Mouse (Mus musculus) limb, embryonic 15.5 days (tissue): Measurements from ENCODE around the gene Cd53. TPM values are rescaled to one million over a fixed set of nuclear protein-coding genes. Genes with fewer than 3 reads are reported as not detected.

Experiments used
- ATAC-seq: fragments of 200-750 bp; cut with Nextera tagmentation; 2 replicates; pipeline ENCODE4 v1.8.0; 2017; ENCODE audit warnings: low read depth, moderate TSS enrichment; ENCODE audit not compliant: insufficient number of reproducible peaks, low FRiP score, low TSS enrichment
- H3K27ac ChIP-seq: fragments of 300-500 bp; sonication (generic); 2 replicates; pipeline ENCODE4 v1.5.1; 2015; ENCODE audit warnings: moderate library complexity, mild to moderate bottlenecking, inconsistent platforms
- H3K27me3 ChIP-seq: fragments of 300-500 bp; sonication (generic); 2 replicates; pipeline ENCODE4 v1.6.1; 2015; ENCODE audit warnings: inconsistent platforms
- H3K36me3 ChIP-seq: fragments of 300-500 bp; sonication (generic); 2 replicates; pipeline ENCODE4 v1.6.1; 2015; ENCODE audit warnings: inconsistent platforms
- H3K4me1 ChIP-seq: fragments of 300-500 bp; sonication (generic); 2 replicates; pipeline ENCODE4 v1.6.1; 2015; ENCODE audit warnings: inconsistent platforms
- H3K4me2 ChIP-seq: fragments of 300-500 bp; sonication (generic); 2 replicates; pipeline ENCODE4 v1.6.1; 2015; ENCODE audit warnings: mild to moderate bottlenecking, inconsistent platforms
- H3K4me3 ChIP-seq: fragments of 300-500 bp; sonication (generic); 2 replicates; pipeline ENCODE4 v1.5.1; 2015; ENCODE audit warnings: mild to moderate bottlenecking, inconsistent platforms
- H3K9ac ChIP-seq: fragments of 300-500 bp; sonication (generic); 2 replicates; pipeline ENCODE4 v1.6.1; 2015; ENCODE audit warnings: inconsistent platforms
- H3K9me3 ChIP-seq: fragments of 300-500 bp; sonication (generic); 2 replicates; pipeline ENCODE4 v1.6.1; 2016; ENCODE audit warnings: inconsistent platforms
- WGBS: fragments of 180-500 bp; shearing (Covaris S2); methylation state at CpG from one replicate; pipeline ENCODE4 v1.1.7; 2015; 5-methylcytosine and 5-hydroxymethylcytosine counted together
- polyA plus RNA-seq: library from polyadenylated mRNA; unstranded; fragments of >200 nt; fragmentation: Nextera tagmentation; extraction: Ambion mirVana; gene quantifications from 2 replicates; pipeline ENCODE4 v1.2.1, GENCODE M21; 2015

The Cd53 gene
- polyA plus RNA-seq, result 14.7 and 15.9 TPM in 2 replicates

DNA sequence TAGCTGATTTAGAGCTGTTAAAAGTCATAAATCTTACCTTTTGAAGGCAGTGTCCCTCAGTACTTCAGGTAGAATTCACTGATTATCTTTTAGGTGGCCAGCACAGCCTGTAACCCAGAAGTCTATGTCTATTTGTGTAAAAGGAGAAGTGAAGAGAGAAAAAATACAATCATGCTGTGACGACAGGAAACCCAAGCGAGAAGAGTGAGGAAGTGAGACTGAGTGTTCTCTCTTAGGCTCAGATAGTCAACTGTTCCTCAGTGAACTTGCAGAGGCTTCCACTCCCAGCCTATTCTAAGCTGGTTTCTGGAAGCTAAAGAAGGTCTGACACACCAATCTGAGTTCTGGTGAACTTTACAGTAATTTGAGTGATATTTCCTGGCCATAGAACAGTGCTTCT is at the start of gene Cd53:
Cd53 (minus strand) TSS at position 220 of the 400 bp plus-strand sequence.
- no peak for ATAC-seq
- H3K36me3 ChIP-seq, result no peaks in the 10 kb centered on the region
- H3K9me3 ChIP-seq, result no peaks in the 10 kb centered on the region
- no peak within 1 kb of the TSS for H3K9ac ChIP-seq
- H3K4me3 ChIP-seq, result no peak within 1 kb of the TSS
- no peak within 1 kb of the TSS for H3K27ac ChIP-seq
- 78% methylated on average over 2 of the region's 2 CpGs for WGBS
- no peaks in the 10 kb centered on the region for H3K27me3 ChIP-seq
- no peak within 1 kb of the TSS for H3K4me2 ChIP-seq
- no peaks in the 10 kb centered on the region for H3K4me1 ChIP-seq

DNA sequence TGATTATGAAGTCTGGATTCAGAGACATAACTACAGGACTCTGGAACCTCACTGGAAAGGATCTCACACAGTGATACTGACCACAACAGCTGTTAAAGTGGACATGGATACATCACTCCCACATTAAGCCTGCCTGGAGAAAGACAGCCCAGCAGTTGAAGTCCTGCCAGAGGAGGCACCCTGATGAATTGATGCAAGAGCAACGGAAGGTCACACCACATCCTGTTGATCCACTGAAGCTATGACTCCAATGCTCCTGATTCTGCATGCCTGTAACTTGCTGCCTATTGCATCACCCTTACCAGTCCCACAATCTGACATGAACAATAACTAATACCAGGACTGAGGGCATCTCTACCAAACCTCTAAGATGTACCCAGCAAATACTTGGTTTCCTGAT is 42.2 kb upstream of the Cd53 start:
- H3K9ac ChIP-seq, result no peak overlapping the region
- no peak overlapping the region for H3K27ac ChIP-seq
- no peaks in the 10 kb centered on the region for H3K9me3 ChIP-seq
- WGBS, result 71% methylated on average over 1 of the region's 1 CpGs
- no peaks in the 10 kb centered on the region for H3K4me1 ChIP-seq
- H3K4me3 ChIP-seq, result no peak overlapping the region
- no peaks in the 10 kb centered on the region for H3K36me3 ChIP-seq
- H3K4me2 ChIP-seq, result no peak overlapping the region
- H3K27me3 ChIP-seq, result no peaks in the 10 kb centered on the region
- ATAC-seq, result no peak

DNA sequence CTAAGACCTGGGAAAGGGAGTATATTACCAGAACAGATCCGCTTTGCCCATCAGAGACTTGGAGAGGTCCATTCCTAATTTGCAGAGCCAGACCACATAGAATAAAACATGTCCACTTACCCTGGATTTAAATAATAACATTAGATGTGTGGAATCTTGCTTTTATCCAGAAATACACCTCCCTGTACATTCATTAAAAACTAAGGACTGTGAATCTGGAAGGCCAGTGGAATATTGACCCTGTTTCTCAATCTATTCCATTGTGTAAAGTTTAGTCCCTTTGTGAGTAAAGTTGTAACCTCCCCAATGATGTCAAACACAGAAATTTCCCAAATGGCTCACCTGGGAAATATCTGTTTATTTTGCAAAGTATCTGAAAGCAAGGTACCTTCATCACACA is 36.2 kb upstream of the Cd53 start, which contains the start of gene Olfr266:
Olfr266 (minus strand) TSS at position 101 of the 400 bp plus-strand sequence.
- no peak for ATAC-seq
- no peaks in the 10 kb centered on the region for H3K4me1 ChIP-seq
- H3K4me2 ChIP-seq, result no peak within 1 kb of the TSS
- no peak within 1 kb of the TSS for H3K27ac ChIP-seq
- H3K9ac ChIP-seq, result no peak within 1 kb of the TSS
- WGBS, result 88% methylated on average over 1 of the region's 1 CpGs
- no peaks in the 10 kb centered on the region for H3K9me3 ChIP-seq
- H3K4me3 ChIP-seq, result no peak within 1 kb of the TSS
- no peaks in the 10 kb centered on the region for H3K36me3 ChIP-seq
- no peaks in the 10 kb centered on the region for H3K27me3 ChIP-seq

DNA sequence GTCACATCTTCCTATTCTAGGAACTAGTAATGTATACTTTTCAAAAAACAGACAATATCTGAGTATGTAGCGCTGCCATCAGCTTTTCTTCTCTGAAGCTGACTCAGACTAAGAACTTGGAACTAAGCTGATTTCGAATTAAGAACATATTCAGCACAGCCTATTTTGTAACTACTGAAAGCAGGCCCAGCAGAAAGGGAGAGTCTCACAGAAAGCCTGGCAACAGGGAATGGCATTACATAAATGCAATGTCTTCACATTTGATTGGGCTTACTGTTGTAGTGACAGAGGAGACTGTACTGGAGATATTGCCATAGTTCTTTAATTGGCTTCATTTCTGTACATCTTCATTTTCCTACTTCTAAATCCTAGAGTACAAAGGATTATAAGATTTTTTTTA is 27.7 kb upstream of the Cd53 start:
- no peaks in the 10 kb centered on the region for H3K9me3 ChIP-seq
- WGBS, result 72% methylated on average over 2 of the region's 2 CpGs
- no peaks in the 10 kb centered on the region for H3K36me3 ChIP-seq
- H3K27ac ChIP-seq, result no peak overlapping the region
- H3K4me2 ChIP-seq, result no peak overlapping the region
- no peak for ATAC-seq
- no peaks in the 10 kb centered on the region for H3K4me1 ChIP-seq
- no peak overlapping the region for H3K9ac ChIP-seq
- no peak overlapping the region for H3K4me3 ChIP-seq
- H3K27me3 ChIP-seq, result no peaks in the 10 kb centered on the region

DNA sequence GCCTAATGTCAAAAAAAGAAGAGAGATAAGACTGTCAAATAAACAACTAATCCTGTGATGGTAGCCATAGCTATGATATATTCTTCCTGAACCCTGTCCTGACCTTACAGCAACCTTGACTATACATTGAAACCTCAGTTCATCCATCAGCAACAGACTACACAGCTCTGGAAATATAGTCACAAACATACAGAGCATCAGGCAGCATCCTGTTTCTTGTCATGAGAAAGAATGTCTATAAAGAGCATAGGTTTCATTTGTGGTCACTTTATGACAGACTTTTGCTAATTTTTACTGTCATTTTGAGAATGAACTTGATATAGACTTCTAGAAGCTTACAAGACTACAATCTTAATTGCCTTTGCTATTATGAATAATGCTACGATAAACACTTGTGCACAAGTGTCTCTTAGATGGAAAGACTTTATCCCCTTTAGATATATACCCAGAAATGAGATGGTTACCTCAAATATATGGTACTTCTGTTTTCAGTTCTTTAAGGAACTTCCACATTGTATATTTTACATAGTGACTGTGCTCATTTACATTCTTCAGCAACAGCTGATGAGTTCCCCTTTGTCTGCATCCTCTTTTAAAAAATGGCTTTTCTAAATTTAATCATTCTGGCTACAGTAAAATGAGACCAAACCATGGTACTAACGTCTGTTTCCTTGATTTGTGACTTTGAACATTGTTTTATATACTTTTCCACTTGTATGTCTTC is 19.2 kb upstream of the Cd53 start:
- H3K4me1 ChIP-seq, result no peaks in the 10 kb centered on the region
- no peaks in the 10 kb centered on the region for H3K9me3 ChIP-seq
- WGBS, result 60% methylated on average over 2 of the region's 2 CpGs
- no peak overlapping the region for H3K4me2 ChIP-seq
- H3K36me3 ChIP-seq, result no peaks in the 10 kb centered on the region
- no peak overlapping the region for H3K9ac ChIP-seq
- ATAC-seq, result no peak
- H3K27ac ChIP-seq, result no peak overlapping the region
- no peaks in the 10 kb centered on the region for H3K27me3 ChIP-seq
- H3K4me3 ChIP-seq, result no peak overlapping the region

DNA sequence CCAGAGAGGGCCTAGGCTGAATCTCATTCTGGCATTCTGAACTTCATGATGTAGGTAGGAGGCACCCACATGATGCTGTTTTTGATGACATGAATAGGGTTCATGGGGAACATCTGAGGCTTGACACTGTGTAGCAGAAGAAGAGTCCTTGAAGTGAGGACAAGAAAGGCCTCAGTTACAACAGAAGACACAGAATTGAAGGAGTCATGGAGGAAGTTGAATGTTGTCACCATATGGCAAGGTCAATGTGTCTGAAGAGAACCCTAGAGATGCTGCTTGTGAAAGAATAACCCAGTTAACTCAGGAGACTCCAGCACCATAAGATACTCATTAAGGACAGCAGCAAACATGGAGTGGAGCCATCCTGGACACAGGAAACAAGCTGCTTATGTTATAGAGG is 8.1 kb upstream of the Cd53 start:
- no peaks in the 10 kb centered on the region for H3K4me1 ChIP-seq
- H3K4me3 ChIP-seq, result no peak overlapping the region
- H3K36me3 ChIP-seq, result no peaks in the 10 kb centered on the region
- no peaks in the 10 kb centered on the region for H3K9me3 ChIP-seq
- H3K4me2 ChIP-seq, result no peak overlapping the region
- H3K27me3 ChIP-seq, result no peaks in the 10 kb centered on the region
- ATAC-seq, result no peak
- no peak overlapping the region for H3K9ac ChIP-seq
- no peak overlapping the region for H3K27ac ChIP-seq

DNA sequence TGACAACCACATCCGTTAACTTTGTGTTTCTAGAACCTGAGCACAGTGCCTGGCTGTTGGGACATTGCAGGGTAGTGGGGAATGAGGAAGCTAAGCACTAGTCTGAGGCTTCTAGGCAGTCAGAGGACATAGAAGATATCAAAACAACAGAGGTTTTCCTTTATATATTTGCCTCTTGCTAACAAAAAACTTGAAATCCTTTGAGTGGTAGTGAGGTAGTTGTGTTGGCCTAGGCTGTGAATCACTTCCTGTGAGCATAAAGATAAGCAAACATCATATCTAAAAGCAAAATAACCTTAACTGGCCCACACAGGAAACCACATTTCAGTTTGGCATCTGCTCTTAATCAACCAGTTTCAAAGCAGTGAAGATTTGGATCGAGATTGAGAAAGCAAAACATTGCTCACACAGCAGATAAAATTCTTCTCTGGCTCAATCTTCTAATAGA is 1.5 kb downstream of the Cd53 start:
- Histone ChIP-seq H3K9ac (no peak overlapping the region), H3K4me3 (no peak overlapping the region), H3K27ac (no peak overlapping the region), H3K4me1 (no peaks in the 10 kb centered on the region), H3K36me3 (no peaks in the 10 kb centered on the region), H3K4me2 (no peak overlapping the region), H3K9me3 (no peaks in the 10 kb centered on the region), H3K27me3 (no peaks in the 10 kb centered on the region)
- WGBS, result 51% methylated on average over 2 of the region's 2 CpGs
- no peak for ATAC-seq

DNA sequence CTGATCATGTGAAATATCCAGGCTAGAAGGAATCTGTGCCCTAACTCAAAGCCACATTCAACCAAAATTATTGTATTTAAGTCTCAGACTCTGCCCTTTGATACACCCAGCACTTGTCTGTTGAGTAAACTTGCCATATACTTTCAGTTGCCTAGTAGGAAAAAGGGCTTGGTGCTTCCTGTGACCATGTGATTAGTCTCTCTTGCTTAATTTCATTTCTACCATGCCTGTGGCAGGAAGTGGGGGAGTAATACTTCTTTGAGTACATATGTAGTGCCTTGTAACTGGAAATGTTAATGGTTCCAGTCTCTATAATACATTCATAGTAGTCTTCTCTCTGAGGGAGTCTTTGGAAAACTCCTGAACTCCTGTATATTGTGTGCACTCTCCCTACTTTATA is 2.0 kb downstream of the Cd53 start:
- Histone ChIP-seq H3K36me3 (no peaks in the 10 kb centered on the region), H3K4me3 (no peak overlapping the region), H3K4me2 (no peak overlapping the region), H3K4me1 (no peaks in the 10 kb centered on the region), H3K27ac (no peak overlapping the region), H3K27me3 (no peaks in the 10 kb centered on the region), H3K9ac (no peak overlapping the region), H3K9me3 (no peaks in the 10 kb centered on the region)
- no peak for ATAC-seq

DNA sequence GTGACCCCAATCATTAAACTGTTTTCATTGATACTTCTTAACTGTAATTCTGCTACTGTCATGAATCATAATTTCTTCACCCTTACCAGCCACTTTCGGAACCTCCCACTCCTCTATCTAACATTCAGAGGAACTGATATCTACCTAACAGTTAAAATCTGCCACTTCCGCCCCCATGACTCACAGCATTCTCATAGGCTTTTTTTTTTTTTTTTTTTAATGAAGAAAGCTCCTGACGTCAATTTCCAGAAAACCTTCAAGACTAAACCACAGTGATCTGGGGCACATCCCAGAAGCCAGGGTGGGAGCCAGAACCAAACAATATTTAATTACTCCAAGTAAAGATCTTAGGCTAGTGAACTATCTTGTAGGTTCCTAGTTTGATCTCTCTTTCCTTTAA is 4.8 kb downstream of the Cd53 start:
- Histone ChIP-seq H3K27ac (no peak overlapping the region), H3K9ac (no peak overlapping the region), H3K9me3 (no peaks in the 10 kb centered on the region), H3K36me3 (no peaks in the 10 kb centered on the region), H3K27me3 (no peaks in the 10 kb centered on the region), H3K4me3 (no peak overlapping the region), H3K4me1 (no peaks in the 10 kb centered on the region), H3K4me2 (no peak overlapping the region)
- no peak for ATAC-seq
- 72% methylated on average over 3 of the region's 3 CpGs for WGBS

DNA sequence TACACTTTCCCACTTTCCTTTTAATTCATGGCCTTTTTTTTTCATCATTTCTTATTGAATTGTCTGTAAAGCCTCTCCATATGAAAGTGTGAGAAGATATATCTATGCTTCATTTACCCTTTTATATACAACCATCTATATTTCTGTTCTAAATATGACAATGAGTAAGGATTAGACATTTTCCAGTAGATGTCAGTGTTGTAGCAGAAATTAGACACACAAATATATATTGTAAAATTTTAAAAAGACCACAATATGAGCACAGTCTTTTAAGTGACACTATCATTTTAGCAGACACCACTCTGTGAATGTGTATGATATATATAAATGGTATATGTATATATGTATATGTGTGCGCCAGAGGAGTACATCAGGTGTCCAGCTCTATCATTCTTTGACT is 18.1 kb downstream of the Cd53 start:
- no peak for ATAC-seq
- Histone ChIP-seq H3K9me3 (no peaks in the 10 kb centered on the region), H3K27me3 (no peaks in the 10 kb centered on the region), H3K4me3 (no peak overlapping the region), H3K27ac (no peak overlapping the region), H3K4me2 (no peak overlapping the region), H3K9ac (no peak overlapping the region), H3K4me1 (no peaks in the 10 kb centered on the region), H3K36me3 (no peaks in the 10 kb centered on the region)
- 86% methylated on average over 1 of the region's 1 CpGs for WGBS

DNA sequence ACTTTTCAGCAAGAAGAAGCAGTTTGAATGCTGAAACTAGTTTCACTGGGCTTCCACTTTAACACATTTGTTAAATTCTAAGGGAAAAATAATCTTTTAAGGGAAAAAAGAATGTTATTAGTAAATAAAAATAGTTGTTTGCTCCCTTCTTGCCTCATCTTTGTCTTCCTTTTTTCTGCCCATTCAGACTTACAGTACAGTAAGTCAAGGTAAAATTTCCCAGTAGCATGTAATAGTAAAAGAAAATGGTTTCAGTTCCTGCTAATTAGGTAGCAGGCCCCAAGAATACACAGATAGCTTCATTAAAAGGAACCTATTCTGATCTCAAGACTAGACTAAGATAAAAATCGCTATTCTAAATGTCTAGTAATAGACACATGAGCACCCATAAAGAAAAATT is 34.1 kb downstream of the Cd53 start:
- Histone ChIP-seq H3K9ac (no peak overlapping the region), H3K36me3 (no peaks in the 10 kb centered on the region), H3K4me2 (no peak overlapping the region), H3K4me1 (no peaks in the 10 kb centered on the region), H3K4me3 (no peak overlapping the region), H3K9me3 (no peaks in the 10 kb centered on the region), H3K27ac (no peak overlapping the region), H3K27me3 (no peaks in the 10 kb centered on the region)
- 56% methylated on average over 1 of the region's 1 CpGs for WGBS
- ATAC-seq, result no peak

DNA sequence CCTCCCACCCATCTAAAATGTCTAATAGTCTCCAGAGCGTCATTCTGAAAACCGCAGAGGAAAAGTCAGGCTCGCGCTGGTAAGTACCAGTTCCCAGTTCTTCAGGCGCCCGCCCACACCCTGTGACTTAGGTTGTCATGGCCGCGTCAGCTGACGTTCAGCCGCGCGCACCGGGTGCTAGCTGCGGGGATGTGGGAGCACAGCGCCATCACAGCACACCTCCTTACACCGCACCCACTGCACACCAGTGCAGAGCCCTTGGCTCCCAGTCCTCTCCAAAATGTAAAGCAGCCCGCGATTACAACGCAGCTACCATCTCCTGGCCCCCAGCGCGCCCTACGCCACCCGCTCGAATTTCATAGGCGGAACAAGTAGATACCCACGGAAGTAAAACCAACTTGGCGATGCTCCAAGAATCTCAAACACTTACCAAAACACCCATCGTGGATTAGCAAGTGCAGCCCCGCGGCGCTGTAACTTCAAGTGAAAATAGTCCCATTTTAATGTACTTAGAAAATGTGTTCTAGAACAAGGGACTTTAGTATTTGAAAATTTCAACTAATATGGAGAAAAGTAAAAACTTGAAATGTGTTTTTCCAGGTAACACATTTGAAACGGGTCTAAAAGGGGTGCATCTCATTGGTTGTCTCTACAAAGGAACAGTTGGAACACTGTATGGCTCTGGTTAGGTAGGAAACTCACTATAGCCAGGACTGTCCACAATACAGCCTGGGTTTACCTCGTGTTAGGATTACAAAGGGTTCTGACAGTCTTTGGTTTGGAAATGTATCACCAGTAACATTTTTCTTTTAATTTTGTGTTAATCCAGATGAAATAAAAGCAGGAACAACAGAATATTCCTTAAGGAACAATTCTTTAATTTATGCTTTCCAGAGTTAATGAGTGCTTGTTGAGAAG is 67.7 kb downstream of the Cd53 start:
- 2% methylated on average over 33 of the region's 33 CpGs for WGBS

More for the DNA sequence above, 67.7 kb downstream of the Cd53 start:
- H3K36me3 ChIP-seq, result no peaks in the 10 kb centered on the region
- peak overlapping the region; percentile 97 for H3K27ac ChIP-seq
- peak overlapping the region; percentile 70 for H3K4me3 ChIP-seq
- ATAC-seq, result peak; percentile 89
- peak overlapping the region; percentile 50 for H3K9ac ChIP-seq
- peak overlapping the region; percentile 54 for H3K4me2 ChIP-seq
- H3K27me3 ChIP-seq, result 0 out of 2 replicates have a peak, but pooled peaks cover 4% of the 10 kb centered on the region
- H3K9me3 ChIP-seq, result 0 out of 2 replicates have a peak, but pooled peaks cover 2% of the 10 kb centered on the region
- H3K4me1 ChIP-seq, result no peaks in the 10 kb centered on the region
